Mouse (Mus musculus) E14TG2a.4 (cell line): ENCODE data around the gene Fank1.

Experiments used
- CTCF ChIP-seq: conservative IDR thresholded peaks from 2 replicates; pipeline ENCODE4 v1.5.1; 2014; ENCODE audit warnings: low read length
- POU5F1 ChIP-seq: IDR thresholded peaks from 2 replicates; pipeline ENCODE4 v1.6.1; 2014; ENCODE audit warnings: low read length, borderline replicate concordance

DNA sequence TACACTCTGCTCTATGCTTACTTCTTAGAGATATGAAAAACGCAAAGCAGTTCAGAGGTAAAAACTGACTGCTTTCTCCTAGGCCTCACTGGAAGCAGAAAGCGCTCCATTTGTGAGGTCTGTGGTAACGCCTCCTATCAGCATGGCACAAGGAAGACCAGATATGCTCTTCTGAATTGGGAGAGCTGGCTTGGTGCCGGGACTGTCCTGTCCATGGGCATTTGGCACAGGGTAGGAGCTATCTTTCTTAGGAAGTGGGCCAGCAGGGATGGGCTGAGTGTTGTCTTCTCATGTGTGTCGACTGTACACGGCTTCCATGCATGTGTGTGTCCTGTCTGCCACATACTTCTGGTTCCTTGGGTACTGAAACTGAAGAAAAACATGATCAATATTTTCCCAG is 85.6 kb downstream of the Fank1 start:
- TF ChIP-seq CTCF (no peak), POU5F1 (no peak)
